Mouse (Mus musculus) embryonic facial prominence, embryonic 11.5 days (tissue): Measurements from ENCODE around the gene Arl11. TPM values are rescaled to one million over a fixed set of nuclear protein-coding genes. Genes with fewer than 3 reads are reported as not detected.
A peak's percentile ranks its signal among the peaks of the same experiment; 100 is the strongest.

Experiments
- ATAC-seq: fragments of 200-750 bp; cut with Nextera tagmentation; replicated peaks from 2 replicates; pipeline ENCODE4 v1.8.0; 2017; ENCODE audit warnings: low read depth; ENCODE audit not compliant: insufficient number of reproducible peaks, low FRiP score, low TSS enrichment
- DNase-seq: peaks from one replicate; pipeline ENCODE4 v3.0.0-alpha.2; 2015; ENCODE audit warnings: low spot score
- H3K27ac ChIP-seq: fragments of 300-500 bp; sonication (generic); replicated peaks from 2 replicates; pipeline ENCODE4 v1.5.1; 2014; ENCODE audit warnings: mild to moderate bottlenecking, low read depth, low read length, control low read depth
- H3K27me3 ChIP-seq: fragments of 300-500 bp; sonication (generic); 2 replicates; pipeline ENCODE4 v1.6.1; 2014; ENCODE audit warnings: mild to moderate bottlenecking, low read length, moderate library complexity, mixed read lengths; ENCODE audit not compliant: control insufficient read depth, insufficient read depth
- H3K36me3 ChIP-seq: fragments of 300-500 bp; sonication (generic); replicated peaks from 2 replicates; pipeline ENCODE4 v1.6.1; 2014; ENCODE audit warnings: low read depth, mild to moderate bottlenecking, low read length, moderate library complexity, mixed read lengths; ENCODE audit not compliant: control insufficient read depth, insufficient read depth
- H3K4me1 ChIP-seq: fragments of 300-500 bp; sonication (generic); 2 replicates; pipeline ENCODE4 v1.6.1; 2014; ENCODE audit warnings: low read length, mixed read lengths; ENCODE audit not compliant: control insufficient read depth, insufficient read depth
- H3K4me2 ChIP-seq: fragments of 300-500 bp; sonication (generic); 2 replicates; pipeline ENCODE4 v1.6.1; 2014; ENCODE audit warnings: low read depth, mild to moderate bottlenecking, control low read depth, low read length, moderate library complexity
- H3K4me3 ChIP-seq: fragments of 300-500 bp; sonication (generic); 2 replicates; pipeline ENCODE4 v1.5.1; 2014; ENCODE audit warnings: low read depth, low read length, control low read depth
- H3K9ac ChIP-seq: fragments of 300-500 bp; sonication (generic); replicated peaks from 2 replicates; pipeline ENCODE4 v1.6.1; 2014; ENCODE audit warnings: mild to moderate bottlenecking, control low read depth, low read length
- H3K9me3 ChIP-seq: fragments of 300-500 bp; sonication (generic); replicated peaks from 2 replicates; pipeline ENCODE4 v1.6.1; 2016; ENCODE audit warnings: mild to moderate bottlenecking, low read length, inconsistent platforms, mixed read lengths; ENCODE audit not compliant: control insufficient read depth
- WGBS: fragments of 180-500 bp; shearing (Covaris S2); extraction: QIAGEN DNeasy Blood & Tissue Kit; methylation state at CpG from one replicate; pipeline ENCODE4 v1.1.7; 2014; 5-methylcytosine and 5-hydroxymethylcytosine counted together
- polyA plus RNA-seq: library from polyadenylated mRNA; unstranded; fragments of >200 nt; fragmentation: Nextera tagmentation; extraction: Ambion mirVana; gene quantifications from 2 replicates; pipeline ENCODE4 v1.2.1, GENCODE M21; 2014

The Arl11 gene
- polyA plus RNA-seq, 1 experiment from 2014 or later: 0.74 TPM

GRCm38 (mm10) chr14:61339381-61339780 lies 29.8 kb downstream of the Arl11 start:
- no peak overlapping the region for H3K4me3 ChIP-seq
- no peak overlapping the region for H3K4me2 ChIP-seq
- DNase-seq (no peak), ATAC-seq (no peak)
- H3K4me1 ChIP-seq: no peaks in the 10 kb centered on the region
- H3K9me3 ChIP-seq: no peaks in the 10 kb centered on the region
- no peak overlapping the region for H3K27ac ChIP-seq
- no peaks in the 10 kb centered on the region for H3K27me3 ChIP-seq
- H3K36me3 ChIP-seq: no peaks in the 10 kb centered on the region
- no peak overlapping the region for H3K9ac ChIP-seq
- 72% methylated on average over 4 of the region's 4 CpGs for WGBS

- WGBS: 67% methylated on average over 5 of the region's 5 CpGs
- no peaks in the 10 kb centered on the region for H3K4me1 ChIP-seq
- no peak for ATAC-seq
- H3K4me2 ChIP-seq: no peak overlapping the region
- no peaks in the 10 kb centered on the region for H3K36me3 ChIP-seq
- H3K9ac ChIP-seq: no peak overlapping the region
- H3K27ac ChIP-seq: no peak overlapping the region
- no peaks in the 10 kb centered on the region for H3K27me3 ChIP-seq
- H3K4me3 ChIP-seq: no peak overlapping the region
- no peaks in the 10 kb centered on the region for H3K9me3 ChIP-seq
- DNase-seq: no peak
These were observed 35.0 kb downstream of the Arl11 start for GRCm38 (mm10) chr14:61344590-61344989.

DNA sequence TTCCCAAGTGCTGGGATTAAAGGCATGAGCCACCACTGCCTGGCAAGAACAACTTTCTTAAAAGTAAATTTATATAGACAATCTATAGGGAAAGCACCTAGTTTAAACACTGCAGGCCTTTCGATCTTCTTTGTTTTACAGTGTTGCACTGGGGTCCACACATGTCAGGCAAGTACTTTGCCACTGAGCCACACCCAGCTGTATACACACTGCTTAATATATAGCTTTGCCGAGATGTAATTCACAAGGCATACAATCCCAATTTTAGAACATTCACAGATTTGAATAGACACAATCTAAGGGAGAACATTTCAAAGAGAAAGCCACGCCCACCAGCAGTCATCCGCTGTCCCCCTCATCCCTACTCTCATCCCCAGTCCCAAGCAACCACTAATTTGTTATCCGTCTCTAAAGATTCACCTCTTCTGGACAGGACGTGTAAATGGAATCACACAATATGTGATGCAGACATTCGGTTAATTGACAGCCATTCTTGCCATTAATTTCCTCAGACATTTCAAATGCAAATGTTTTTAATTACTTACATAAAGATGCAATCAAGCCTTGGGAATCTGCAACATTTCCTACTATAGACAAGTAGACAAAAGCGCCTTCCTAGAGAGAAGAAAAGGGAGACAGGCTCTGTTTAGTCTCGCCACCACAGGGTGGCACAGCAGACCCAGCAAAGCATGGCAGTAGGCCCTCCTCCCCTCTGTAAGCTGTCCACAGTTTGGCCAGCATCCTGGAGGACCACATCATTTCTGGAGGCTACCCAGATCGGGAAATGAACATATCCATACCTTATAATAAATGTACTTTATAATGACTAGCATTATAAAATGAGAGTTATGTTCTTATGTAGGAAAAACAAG lies 37.5 kb downstream of the Arl11 start:
- ATAC-seq (no peak), DNase-seq (no peak)
- H3K4me3 ChIP-seq: no peak overlapping the region
- H3K4me1 ChIP-seq: no peaks in the 10 kb centered on the region
- no peaks in the 10 kb centered on the region for H3K27me3 ChIP-seq
- H3K27ac ChIP-seq: no peak overlapping the region
- WGBS: 78% methylated on average over 10 of the region's 10 CpGs
- no peaks in the 10 kb centered on the region for H3K9me3 ChIP-seq
- no peak overlapping the region for H3K4me2 ChIP-seq
- H3K36me3 ChIP-seq: no peaks in the 10 kb centered on the region
- H3K9ac ChIP-seq: no peak overlapping the region

- ATAC-seq (no peak), DNase-seq (no peak)
- H3K36me3 ChIP-seq: no peaks in the 10 kb centered on the region
- no peak overlapping the region for H3K27ac ChIP-seq
- 91% methylated on average over 4 of the region's 4 CpGs for WGBS
- H3K9ac ChIP-seq: no peak overlapping the region
- H3K9me3 ChIP-seq: no peaks in the 10 kb centered on the region
- no peaks in the 10 kb centered on the region for H3K4me1 ChIP-seq
- no peak overlapping the region for H3K4me2 ChIP-seq
- H3K4me3 ChIP-seq: no peak overlapping the region
- no peaks in the 10 kb centered on the region for H3K27me3 ChIP-seq
These were observed 40.3 kb downstream of the Arl11 start for GRCm38 (mm10) chr14:61349876-61350275.

DNA sequence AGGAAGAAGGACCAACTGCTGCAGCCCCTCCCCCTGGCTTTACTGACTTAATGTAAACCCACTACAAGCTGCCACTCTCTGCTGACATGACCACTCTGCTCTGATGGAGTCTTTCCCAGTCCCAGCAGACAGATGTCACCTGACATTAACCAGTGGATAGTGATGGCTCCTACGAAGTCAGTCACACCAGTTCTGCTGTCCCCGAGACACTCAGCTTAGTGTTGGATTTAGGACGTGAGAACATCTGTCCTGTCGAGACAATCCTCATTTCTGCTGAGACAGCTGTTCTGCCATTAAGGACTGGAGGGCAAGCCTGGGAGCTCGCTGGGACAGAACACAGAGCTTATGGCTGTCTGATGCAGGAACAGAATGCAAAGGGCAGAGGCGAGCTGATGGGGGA lies 41.3 kb downstream of the Arl11 start:
- H3K27me3 ChIP-seq: no peaks in the 10 kb centered on the region
- H3K9me3 ChIP-seq: no peaks in the 10 kb centered on the region
- no peaks in the 10 kb centered on the region for H3K4me1 ChIP-seq
- WGBS: 68% methylated on average over 6 of the region's 6 CpGs
- no peak overlapping the region for H3K4me3 ChIP-seq
- ATAC-seq (no peak), DNase-seq (no peak)
- no peak overlapping the region for H3K27ac ChIP-seq
- no peak overlapping the region for H3K9ac ChIP-seq
- H3K36me3 ChIP-seq: no peaks in the 10 kb centered on the region
- no peak overlapping the region for H3K4me2 ChIP-seq

DNA sequence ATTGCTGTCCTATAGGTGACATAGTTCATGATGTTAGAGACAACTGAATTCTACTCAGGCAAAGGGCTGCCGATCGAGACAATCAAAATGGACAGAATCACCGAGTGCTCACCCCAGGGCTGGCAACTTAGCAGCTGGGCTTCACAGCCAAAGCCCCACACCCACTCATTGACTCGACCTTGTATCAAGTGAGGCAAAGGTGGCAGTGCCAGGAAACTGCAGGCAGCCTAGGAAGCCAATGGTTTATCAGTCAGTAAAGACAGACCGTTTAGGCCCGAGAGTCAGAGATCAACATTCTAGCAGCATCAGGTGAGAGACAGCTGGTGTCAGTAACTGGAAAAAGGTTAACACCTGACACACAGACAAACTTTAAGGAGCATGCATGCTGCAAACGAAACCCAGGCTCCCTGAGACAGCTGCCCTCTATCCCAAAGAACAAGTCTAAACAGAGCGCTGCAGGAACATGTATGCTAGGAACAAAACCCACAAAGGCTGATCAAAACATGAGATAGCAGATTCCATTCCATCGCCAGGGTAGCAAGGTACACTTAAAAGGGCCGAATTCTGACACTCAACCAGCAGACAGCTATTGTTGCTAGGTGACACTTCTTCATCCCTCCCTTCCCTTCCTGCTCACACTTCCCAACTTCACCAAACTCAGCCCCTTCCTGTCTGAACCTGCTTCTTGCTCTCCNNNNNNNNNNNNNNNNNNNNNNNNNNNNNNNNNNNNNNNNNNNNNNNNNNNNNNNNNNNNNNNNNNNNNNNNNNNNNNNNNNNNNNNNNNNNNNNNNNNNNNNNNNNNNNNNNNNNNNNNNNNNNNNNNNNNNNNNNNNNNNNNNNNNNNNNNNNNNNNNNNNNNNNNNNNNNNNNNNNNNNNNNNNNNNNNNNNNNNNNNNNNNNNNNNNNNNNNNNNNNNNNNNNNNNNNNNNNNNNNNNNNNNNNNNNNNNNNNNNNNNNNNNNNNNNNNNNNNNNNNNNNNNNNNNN lies 45.0 kb downstream of the Arl11 start:
- H3K36me3 ChIP-seq: no peaks in the 10 kb centered on the region
- H3K27ac ChIP-seq: no peak overlapping the region
- WGBS: 80% methylated on average over 10 of the region's 10 CpGs
- no peak overlapping the region for H3K4me2 ChIP-seq
- H3K4me1 ChIP-seq: no peaks in the 10 kb centered on the region
- H3K27me3 ChIP-seq: no peaks in the 10 kb centered on the region
- ATAC-seq (no peak), DNase-seq (peak; percentile 29)
- H3K4me3 ChIP-seq: no peak overlapping the region
- no peak overlapping the region for H3K9ac ChIP-seq
- no peaks in the 10 kb centered on the region for H3K9me3 ChIP-seq

- Histone ChIP-seq H3K27me3 (no peaks in the 10 kb centered on the region), H3K9ac (peak within 1 kb of the TSS; percentile 65), H3K4me2 (peak within 1 kb of the TSS; percentile 41), H3K36me3 (no peaks in the 10 kb centered on the region), H3K27ac (peak within 1 kb of the TSS; percentile 66; the same call in 1 of the 2 replicates), H3K4me3 (peak within 1 kb of the TSS; percentile 54), H3K4me1 (no peaks in the 10 kb centered on the region), H3K9me3 (no peaks in the 10 kb centered on the region)
- peak; percentile 92 for DNase-seq
- peak; percentile 96 for ATAC-seq
- WGBS: under 1% methylated on average over 40 of the region's 40 CpGs
These were observed 50.8 kb downstream of the Arl11 start, which contains the start of gene Ebpl for GRCm38 (mm10) chr14:61360131-61360980. TSS of gene Ebpl (minus strand) at chr14:61360439.
